Mouse (Mus musculus) liver, adult 2 months (tissue): ENCODE data around the gene Cadm1.

Source experiments
- CTCF ChIP-seq: fragments of 200-500 bp; IDR thresholded peaks from 2 replicates; pipeline ENCODE4 v1.5.1; 2011; ENCODE audit warnings: low read depth, low read length, control low read depth
- POLR2A ChIP-seq: fragments of 200-500 bp; IDR thresholded peaks from 2 replicates; pipeline ENCODE4 v1.6.1; 2011; ENCODE audit warnings: low read length, control low read depth; ENCODE audit not compliant: insufficient read depth; ENCODE audit errors: extremely low read depth

DNA sequence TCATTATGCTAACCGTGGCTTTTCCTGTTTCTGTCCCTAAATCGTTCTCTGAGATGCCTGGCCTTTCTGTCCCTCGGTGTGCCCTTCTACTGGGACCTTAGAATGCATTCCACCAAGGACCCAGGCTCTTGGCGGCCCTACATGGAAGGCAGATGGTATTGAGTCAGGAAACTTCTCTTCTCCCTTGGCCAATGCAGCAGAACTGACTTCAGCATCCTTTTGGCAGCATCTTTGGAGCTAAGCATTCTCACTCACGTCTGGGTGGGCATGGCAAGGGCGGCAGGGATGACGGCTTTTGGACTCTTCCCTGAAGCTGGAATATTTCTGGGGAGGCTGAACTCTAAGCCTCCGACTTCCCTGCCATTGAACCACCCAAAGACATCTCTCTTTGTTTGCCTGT is 350.2 kb downstream of the Cadm1 start:
- TF ChIP-seq CTCF = no peak
- no peak for TF ChIP-seq POLR2A
